Mouse (Mus musculus): Measurements from ENCODE around the gene Rasa2. TPM values are rescaled to one million over a fixed set of nuclear protein-coding genes. Genes with fewer than 3 reads are reported as not detected.
A peak's percentile ranks its signal among the peaks of the same experiment; 100 is the strongest.
"Not testable (repeated sequence)": the region's sequence is repeated elsewhere in the genome, so short reads cannot be mapped to it uniquely, and the experiment has no call there.

The Rasa2 gene
- total and polyA plus RNA-seq, 3 experiments, result 9.5 to 11.3 TPM; not detected in 1

- Histone ChIP-seq H3K36me3 (ENCODE audit: control insufficient read depth in 1 of 2, insufficient read depth in 2 of 2, low read length in 2 of 2) (peaks cover 3 to 6% of the 10 kb centered on the region in 2 experiments; a peak in 3 of 4 replicates), H3K9me3 (replicated peaks; ENCODE audit: insufficient read depth, low read length) (no peaks in the 10 kb centered on the region), H3K4me1 (ENCODE audit: control insufficient read depth in 1 of 2, insufficient read depth in 2 of 2, low read length in 2 of 2) (peaks cover 3 to 10% of the 10 kb centered on the region in 2 experiments; a peak in 3 of 4 replicates), H3K4me3 (ENCODE audit: control insufficient read depth in 1 of 2, insufficient read depth in 1 of 2, low read depth in 2 of 2, low read length in 2 of 2) (no peak overlapping the region), H3K9ac (ENCODE audit: control insufficient read depth, low read depth, low read length, poor library complexity, severe bottlenecking) (no peak overlapping the region), H3K27ac (ENCODE audit: control insufficient read depth, low read depth, low read length) (no peak overlapping the region), H3K79me2 (ENCODE audit: control insufficient read depth, insufficient read depth, low read length, poor library complexity) (no peaks in the 10 kb centered on the region), H3K27me3 (ENCODE audit: control insufficient read depth in 1 of 2, insufficient read depth in 2 of 2, low read length in 2 of 2) (no peaks in the 10 kb centered on the region)
- TF ChIP-seq ZNF384 (IDR thresholded peaks at IDR 0.05; ENCODE audit: low read depth, low read length), result no peak
- no peak for TF ChIP-seq UBTF (IDR thresholded peaks at IDR 0.05; ENCODE audit: borderline replicate concordance, insufficient read depth, low read depth, low read length)
- TF ChIP-seq E2F4 (IDR thresholded peaks at IDR 0.05; ENCODE audit: borderline replicate concordance, low read depth, low read length), result no peak
- no peak for TF ChIP-seq RCOR1 (IDR thresholded peaks at IDR 0.05; ENCODE audit: low read depth, low read length)
- TF ChIP-seq EP300 (IDR thresholded peaks at IDR 0.05; ENCODE audit: low read depth in 1 of 2, low read length in 2 of 2), result no peak
- DNase-seq (ENCODE audit: low read depth, low spot score), result no peak
Observed at GRCm38 (mm10) chr9:96537615-96537919, 93.8 kb downstream of the Rasa2 start.

DNA sequence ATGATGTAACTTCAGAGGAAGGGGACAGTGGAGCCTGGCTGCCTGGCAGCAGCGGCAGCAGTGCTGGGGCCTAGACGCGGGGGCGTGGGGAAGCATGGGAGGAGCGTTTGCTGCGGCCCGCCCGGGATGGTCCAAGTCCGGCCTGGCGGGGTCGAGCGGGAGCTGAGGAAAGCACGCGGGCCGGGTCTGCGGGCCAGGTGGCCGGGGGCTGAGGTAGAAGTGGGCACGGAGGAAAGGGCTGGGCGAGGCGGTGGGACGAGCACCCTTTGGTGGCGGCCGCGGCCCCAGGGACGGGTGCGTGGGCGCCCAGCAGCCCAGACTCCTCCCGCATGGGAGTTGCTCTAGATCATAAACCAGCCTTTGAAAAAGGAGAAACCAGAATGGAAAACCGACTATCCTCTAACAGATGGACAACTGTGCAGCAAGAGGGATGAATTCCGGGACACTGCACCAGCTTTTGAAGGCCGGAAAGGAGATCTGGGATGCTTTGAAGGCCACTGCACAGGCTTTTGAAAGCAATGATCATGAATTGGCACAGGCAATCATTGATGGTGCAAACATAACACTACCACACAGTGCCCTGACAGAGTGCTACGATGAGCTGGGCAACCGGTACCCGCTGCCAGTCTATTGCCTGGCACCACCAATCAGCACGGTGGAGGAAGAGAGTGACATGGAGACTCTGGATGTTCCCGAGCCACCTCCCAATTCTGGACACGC lies 94.4 kb downstream of the Rasa2 start:
- TF ChIP-seq E2F4 (IDR thresholded peaks at IDR 0.05; ENCODE audit: borderline replicate concordance, low read depth, low read length), result no peak
- Histone ChIP-seq H3K27me3 (ENCODE audit: control insufficient read depth in 1 of 2, insufficient read depth in 2 of 2, low read length in 2 of 2) (no peaks in the 10 kb centered on the region), H3K4me1 (ENCODE audit: control insufficient read depth in 1 of 2, insufficient read depth in 2 of 2, low read length in 2 of 2) (peaks cover 3 to 10% of the 10 kb centered on the region in 2 experiments; a peak in 3 of 4 replicates), H3K9ac (ENCODE audit: control insufficient read depth, low read depth, low read length, poor library complexity, severe bottlenecking) (no peak overlapping the region), H3K79me2 (ENCODE audit: control insufficient read depth, insufficient read depth, low read length, poor library complexity) (no peaks in the 10 kb centered on the region), H3K4me3 (ENCODE audit: control insufficient read depth in 1 of 2, insufficient read depth in 1 of 2, low read depth in 2 of 2, low read length in 2 of 2) (no peak overlapping the region), H3K9me3 (replicated peaks; ENCODE audit: insufficient read depth, low read length) (no peaks in the 10 kb centered on the region), H3K36me3 (ENCODE audit: control insufficient read depth in 1 of 2, insufficient read depth in 2 of 2, low read length in 2 of 2) (peaks cover 3% of the 10 kb centered on the region in 2 experiments; a peak in 3 of 4 replicates), H3K27ac (ENCODE audit: control insufficient read depth, low read depth, low read length) (no peak overlapping the region)
- DNase-seq (ENCODE audit: low read depth, low spot score), result no peak

- peak; percentile 52 for DNase-seq (ENCODE audit: low read depth, low spot score)
- H3K27me3 ChIP-seq (ENCODE audit: control insufficient read depth in 1 of 2, insufficient read depth in 2 of 2, low read length in 2 of 2); H3K79me2 ChIP-seq (ENCODE audit: control insufficient read depth, insufficient read depth, low read length, poor library complexity); H3K9ac ChIP-seq (ENCODE audit: control insufficient read depth, low read depth, low read length, poor library complexity, severe bottlenecking); H3K4me1 ChIP-seq (ENCODE audit: control insufficient read depth in 1 of 2, insufficient read depth in 2 of 2, low read length in 2 of 2); H3K36me3 ChIP-seq (ENCODE audit: control insufficient read depth in 1 of 2, insufficient read depth in 2 of 2, low read length in 2 of 2); H3K27ac ChIP-seq (ENCODE audit: control insufficient read depth, low read depth, low read length); H3K4me3 ChIP-seq (ENCODE audit: control insufficient read depth in 1 of 2, insufficient read depth in 1 of 2, low read depth in 2 of 2, low read length in 2 of 2); H3K9me3 ChIP-seq (replicated peaks; ENCODE audit: insufficient read depth, low read length): not testable (repeated sequence)
- TF ChIP-seq EP300 (IDR thresholded peaks at IDR 0.05; ENCODE audit: low read depth in 1 of 2, low read length in 2 of 2) (0 out of 4 replicates have a peak, but pooled peaks of 1 of the 2 experiments have one; percentile 23), ZNF384 (IDR thresholded peaks at IDR 0.05; ENCODE audit: low read depth, low read length) (peak; percentile 93)
Observed at GRCm38 (mm10) chr9:96536093-96536492, 95.3 kb downstream of the Rasa2 start.

- Histone ChIP-seq H3K9ac (ENCODE audit: control insufficient read depth, low read depth, low read length, poor library complexity, severe bottlenecking) (no peak overlapping the region), H3K36me3 (ENCODE audit: control insufficient read depth in 1 of 2, insufficient read depth in 2 of 2, low read length in 2 of 2) (peaks cover 0 to 3% of the 10 kb centered on the region in 2 experiments; a peak in 2 of 4 replicates), H3K4me3 (ENCODE audit: control insufficient read depth in 1 of 2, insufficient read depth in 1 of 2, low read depth in 2 of 2, low read length in 2 of 2) (no peak overlapping the region), H3K9me3 (replicated peaks; ENCODE audit: insufficient read depth, low read length) (no peaks in the 10 kb centered on the region), H3K4me1 (ENCODE audit: control insufficient read depth in 1 of 2, insufficient read depth in 2 of 2, low read length in 2 of 2) (peaks cover 3 to 10% of the 10 kb centered on the region in 2 experiments; a peak in 3 of 4 replicates), H3K27me3 (ENCODE audit: control insufficient read depth in 1 of 2, insufficient read depth in 2 of 2, low read length in 2 of 2) (no peaks in the 10 kb centered on the region), H3K27ac (ENCODE audit: control insufficient read depth, low read depth, low read length) (no peak overlapping the region), H3K79me2 (ENCODE audit: control insufficient read depth, insufficient read depth, low read length, poor library complexity) (no peaks in the 10 kb centered on the region)
- DNase-seq (ENCODE audit: low read depth, low spot score), result no peak
- TF ChIP-seq ZMIZ1 (IDR thresholded peaks at IDR 0.05; ENCODE audit: low read depth, low read length) (no peak), MYC (IDR thresholded peaks at IDR 0.05; ENCODE audit: low read depth, low read length) (no peak)
Observed at GRCm38 (mm10) chr9:96535431-96535830, 96.0 kb downstream of the Rasa2 start.

Data from MEL (cell line).